Mouse (Mus musculus) heart, embryonic 14.5 days (tissue): ENCODE results near the gene Nebl. TPM values are rescaled to one million over a fixed set of nuclear protein-coding genes. Genes with fewer than 3 reads are reported as not detected.

ENCODE experiments used
- ATAC-seq: fragments of 200-750 bp; cut with Nextera tagmentation; 2 replicates; pipeline ENCODE4 v1.8.0; 2017; ENCODE audit warnings: low read depth, moderate TSS enrichment; ENCODE audit not compliant: insufficient number of reproducible peaks, insufficient read depth, low FRiP score
- H3K27ac ChIP-seq, 2 experiments: fragments of 200-500 bp in 1 of 2; fragments of 300-500 bp in 1 of 2; sonication (generic) in 1 of 2; replicated peaks in 1 of 2; 2 replicates each; pipeline ENCODE4 v1.5.1; 2012 to 2014; ENCODE audit warnings: low read depth in 2 of 2, low read length in 2 of 2, control low read depth in 1 of 2, mild to moderate bottlenecking in 1 of 2, mixed read lengths in 1 of 2; ENCODE audit not compliant: control insufficient read depth in 1 of 2, insufficient read depth in 1 of 2
- H3K27me3 ChIP-seq: fragments of 300-500 bp; sonication (generic); 2 replicates; pipeline ENCODE4 v1.6.1; 2014; ENCODE audit warnings: mild to moderate bottlenecking, low read length, control low read depth; ENCODE audit not compliant: control insufficient read depth, insufficient read depth
- H3K36me3 ChIP-seq: fragments of 300-500 bp; sonication (generic); 2 replicates; pipeline ENCODE4 v1.6.1; 2014; ENCODE audit warnings: mild to moderate bottlenecking, control low read depth, low read length, mixed read lengths; ENCODE audit not compliant: control insufficient read depth, insufficient read depth
- H3K4me1 ChIP-seq, 2 experiments: fragments of 200-500 bp in 1 of 2; fragments of 300-500 bp in 1 of 2; sonication (generic) in 1 of 2; 2 replicates each; pipeline ENCODE4 v1.6.1; 2012 to 2014; ENCODE audit warnings: low read length in 2 of 2, control low read depth in 1 of 2, mixed read lengths in 1 of 2; ENCODE audit not compliant: control insufficient read depth in 2 of 2, insufficient read depth in 2 of 2
- H3K4me2 ChIP-seq: fragments of 300-500 bp; sonication (generic); 2 replicates; pipeline ENCODE4 v1.6.1; 2014; ENCODE audit warnings: mild to moderate bottlenecking, low read length
- H3K4me3 ChIP-seq, 2 experiments: fragments of 200-500 bp in 1 of 2; fragments of 300-500 bp in 1 of 2; sonication (generic) in 1 of 2; 2 replicates each; pipeline ENCODE4 v1.5.1; 2012 to 2014; ENCODE audit warnings: low read length in 2 of 2, mild to moderate bottlenecking in 2 of 2, control low read depth in 1 of 2, low read depth in 1 of 2, moderate library complexity in 1 of 2; ENCODE audit not compliant: control insufficient read depth in 1 of 2, insufficient read depth in 1 of 2
- H3K9ac ChIP-seq: fragments of 300-500 bp; sonication (generic); 2 replicates; pipeline ENCODE4 v1.6.1; 2014; ENCODE audit warnings: mild to moderate bottlenecking, low read length
- H3K9me3 ChIP-seq: fragments of 300-500 bp; sonication (generic); 2 replicates; pipeline ENCODE4 v1.6.1; 2016; ENCODE audit warnings: low read length, control low read depth; ENCODE audit not compliant: control insufficient read depth
- WGBS: fragments of 180-500 bp; shearing (Covaris S2); extraction: QIAGEN DNeasy Blood & Tissue Kit; methylation state at CpG from one replicate; pipeline ENCODE4 v1.1.7; 2014; 5-methylcytosine and 5-hydroxymethylcytosine counted together
- polyA plus RNA-seq: library from polyadenylated mRNA; unstranded; fragments of >200 nt; fragmentation: Nextera tagmentation; extraction: Ambion mirVana; gene quantifications from 2 replicates; pipeline ENCODE4 v1.2.1, GENCODE M21; 2014

The Nebl gene
- polyA plus RNA-seq, 1 experiment from 2014 or later: 364 TPM

- no peaks in the 10 kb centered on the region for H3K36me3 ChIP-seq
- no peak overlapping the region for H3K9ac ChIP-seq
- H3K9me3 ChIP-seq: no peaks in the 10 kb centered on the region
- ATAC-seq: no peak
- no peak overlapping the region for H3K27ac ChIP-seq
- H3K4me2 ChIP-seq: no peak overlapping the region
- no peak overlapping the region for H3K4me3 ChIP-seq
- no peaks in the 10 kb centered on the region for H3K27me3 ChIP-seq
- WGBS: 57% methylated on average over 4 of the region's 4 CpGs
- H3K4me1 ChIP-seq: no peaks in the 10 kb centered on the region
Measured at GRCm38 (mm10) chr2:17558889-17559742, 172.1 kb downstream of the Nebl start.

GRCm38 (mm10) chr2:17549895-17550558 lies 181.2 kb downstream of the Nebl start:
- no peaks in the 10 kb centered on the region for H3K27me3 ChIP-seq
- no peak overlapping the region for H3K4me2 ChIP-seq
- no peaks in the 10 kb centered on the region for H3K9me3 ChIP-seq
- 43% methylated on average over 4 of the region's 4 CpGs for WGBS
- no peak overlapping the region for H3K27ac ChIP-seq
- H3K36me3 ChIP-seq: no peaks in the 10 kb centered on the region
- peaks cover 0 to 2% of the 10 kb centered on the region in 2 experiments; a peak in 1 of 4 replicates for H3K4me1 ChIP-seq
- no peak overlapping the region for H3K9ac ChIP-seq
- ATAC-seq: no peak
- H3K4me3 ChIP-seq: no peak overlapping the region

DNA sequence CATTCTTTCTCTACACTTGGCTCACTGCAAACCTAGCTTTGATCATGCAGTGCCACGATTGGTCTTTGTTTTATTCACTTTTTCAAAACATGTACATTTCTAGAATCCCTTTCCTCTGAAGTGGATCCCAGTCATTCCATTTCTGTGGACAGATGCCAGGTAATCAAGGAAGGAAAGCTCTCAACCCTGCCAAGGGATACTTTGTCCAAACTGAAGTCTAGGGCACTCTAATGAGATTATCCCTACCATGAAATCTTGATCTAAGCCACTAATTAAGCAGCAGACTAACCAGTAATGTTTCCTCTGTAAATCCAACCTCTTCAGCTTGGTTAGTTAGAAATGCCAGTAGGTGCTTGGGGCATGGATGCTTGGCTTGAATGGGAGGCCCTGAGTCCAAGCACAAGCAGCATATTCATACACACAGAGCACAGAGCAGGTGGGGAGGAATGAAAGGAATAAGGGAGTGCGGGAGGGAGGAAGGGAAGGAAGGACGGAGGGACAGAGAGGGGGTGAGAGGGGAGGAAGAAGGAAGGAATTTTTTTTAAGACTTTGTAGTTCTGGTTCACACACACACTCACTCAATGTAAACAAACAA lies 184.8 kb downstream of the Nebl start:
- H3K9me3 ChIP-seq: no peaks in the 10 kb centered on the region
- no peaks in the 10 kb centered on the region for H3K36me3 ChIP-seq
- 79% methylated on average over 3 of the region's 3 CpGs for WGBS
- no peaks in the 10 kb centered on the region for H3K4me1 ChIP-seq
- H3K9ac ChIP-seq: no peak overlapping the region
- no peak overlapping the region for H3K27ac ChIP-seq
- no peak overlapping the region for H3K4me3 ChIP-seq
- no peak overlapping the region for H3K4me2 ChIP-seq
- no peaks in the 10 kb centered on the region for H3K27me3 ChIP-seq
- ATAC-seq: no peak

DNA sequence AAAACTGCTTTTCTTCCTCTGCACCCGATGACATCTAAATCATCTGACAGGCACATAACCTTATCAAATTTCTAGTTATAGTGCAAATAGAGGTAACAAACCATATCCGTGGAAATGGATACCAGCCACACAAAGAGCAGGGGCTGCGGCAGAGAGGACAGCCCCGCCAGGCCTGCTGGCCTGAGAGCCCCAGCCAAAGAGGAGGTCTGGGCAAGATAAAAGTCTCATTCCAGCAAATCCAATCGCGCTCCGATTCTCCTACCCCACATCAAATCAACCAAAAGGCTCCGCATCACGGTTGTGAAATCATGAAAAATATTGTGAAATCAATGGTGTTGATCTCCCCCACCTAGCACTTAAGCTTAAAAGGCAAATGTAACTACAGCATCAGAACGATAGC lies 191.5 kb downstream of the Nebl start:
- 31% methylated on average over 10 of the region's 10 CpGs for WGBS
- no peak for ATAC-seq
- peak overlapping the region; percentile 21 to 22; a peak in 2 of 4 replicates for H3K27ac ChIP-seq

GRCm38 (mm10) chr2:17538493-17538892 lies 192.8 kb downstream of the Nebl start:
- H3K27me3 ChIP-seq: no peaks in the 10 kb centered on the region
- H3K4me3 ChIP-seq: no peak overlapping the region
- WGBS: 87% methylated on average over 4 of the region's 4 CpGs
- no peak overlapping the region for H3K4me2 ChIP-seq
- no peak overlapping the region for H3K9ac ChIP-seq
- no peaks in the 10 kb centered on the region for H3K9me3 ChIP-seq
- H3K27ac ChIP-seq: no peak overlapping the region
- ATAC-seq: no peak
- no peaks in the 10 kb centered on the region for H3K36me3 ChIP-seq
- H3K4me1 ChIP-seq: peaks cover 6 to 10% of the 10 kb centered on the region in 2 experiments; a peak in 3 of 4 replicates

More for the DNA sequence above, 191.5 kb downstream of the Nebl start:
- Histone ChIP-seq H3K9me3 (no peaks in the 10 kb centered on the region), H3K4me3 (peak overlapping the region in 1 of 2 experiments; percentile 3; a peak in 1 of 4 replicates), H3K4me2 (peak overlapping the region; percentile 53), H3K9ac (peak overlapping the region; percentile 21; the same call in 1 of the 2 replicates), H3K36me3 (no peaks in the 10 kb centered on the region), H3K4me1 (peaks cover 6 to 10% of the 10 kb centered on the region in 2 experiments; a peak in 3 of 4 replicates), H3K27me3 (no peaks in the 10 kb centered on the region)

DNA sequence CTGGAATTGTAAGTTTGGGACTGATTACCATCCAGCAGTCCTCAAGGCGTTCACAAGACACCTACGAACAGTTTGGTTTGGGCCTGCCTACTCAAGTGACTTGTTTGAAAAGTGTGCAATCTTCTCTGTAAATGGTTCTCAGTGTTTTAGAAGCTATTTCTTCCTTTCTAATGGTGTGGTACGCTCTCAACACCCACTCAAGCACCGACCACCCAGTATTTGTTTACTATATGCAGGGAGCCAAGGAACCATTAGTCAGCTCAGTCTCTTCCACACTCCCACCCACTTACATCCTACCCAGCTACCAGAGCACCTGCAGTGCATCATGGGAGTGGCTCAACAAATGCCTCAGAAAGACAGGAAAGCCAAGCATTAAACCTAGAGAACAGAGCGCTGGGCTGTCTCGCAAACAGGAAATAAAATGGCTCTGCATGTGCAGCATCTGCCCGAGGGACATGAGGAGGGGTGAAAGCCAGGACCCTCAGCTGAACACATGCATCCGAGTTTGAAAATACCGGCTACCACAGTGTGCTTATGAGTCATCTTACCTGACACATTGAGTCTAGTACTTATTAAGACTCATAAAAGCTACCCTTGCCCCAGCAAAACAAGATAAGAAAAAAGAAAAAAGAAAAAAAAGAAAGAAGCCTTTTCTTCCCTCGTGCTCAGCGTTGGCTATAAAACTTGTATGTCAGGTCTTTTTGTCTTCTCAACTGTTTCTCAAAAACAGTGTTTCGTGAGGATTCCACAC lies 199.7 kb downstream of the Nebl start:
- Histone ChIP-seq H3K27ac (no peak overlapping the region), H3K4me2 (no peak overlapping the region), H3K27me3 (no peaks in the 10 kb centered on the region), H3K4me1 (peaks cover 0 to 4% of the 10 kb centered on the region in 2 experiments; a peak in 2 of 4 replicates), H3K9me3 (no peaks in the 10 kb centered on the region), H3K9ac (no peak overlapping the region), H3K4me3 (no peak overlapping the region), H3K36me3 (no peaks in the 10 kb centered on the region)
- 81% methylated on average over 12 of the region's 12 CpGs for WGBS
- no peak for ATAC-seq
